Mouse (Mus musculus): ENCODE results near the gene Dppa4. TPM values are rescaled to one million over a fixed set of nuclear protein-coding genes. Genes with fewer than 3 reads are reported as not detected.

Gene Dppa4
- polyA plus RNA-seq, 1 experiment, result not detected

- WGBS, result 74% methylated on average over 6 of the region's 6 CpGs
- DNase-seq (ENCODE audit: low read depth, low spot score), result no peak
These were observed 39.6 kb downstream of the Dppa4 start for GRCm38 (mm10) chr16:48323133-48323532.

- 76% methylated on average over 8 of the region's 8 CpGs for WGBS
- no peak for DNase-seq (ENCODE audit: low read depth, low spot score)
These were observed 40.2 kb downstream of the Dppa4 start for GRCm38 (mm10) chr16:48323602-48324345.

- 77% methylated on average over 5 of the region's 5 CpGs for WGBS
- DNase-seq (ENCODE audit: low read depth, low spot score), result no peak
These were observed 43.4 kb downstream of the Dppa4 start for GRCm38 (mm10) chr16:48326903-48327302.

- whole genome bisulfite sequencing, result 95% methylated on average over 2 of the region's 2 CpGs
- DNase-seq (ENCODE audit: low read depth, low spot score), result no peak
These were observed 44.9 kb downstream of the Dppa4 start for GRCm38 (mm10) chr16:48328420-48328819.

DNA sequence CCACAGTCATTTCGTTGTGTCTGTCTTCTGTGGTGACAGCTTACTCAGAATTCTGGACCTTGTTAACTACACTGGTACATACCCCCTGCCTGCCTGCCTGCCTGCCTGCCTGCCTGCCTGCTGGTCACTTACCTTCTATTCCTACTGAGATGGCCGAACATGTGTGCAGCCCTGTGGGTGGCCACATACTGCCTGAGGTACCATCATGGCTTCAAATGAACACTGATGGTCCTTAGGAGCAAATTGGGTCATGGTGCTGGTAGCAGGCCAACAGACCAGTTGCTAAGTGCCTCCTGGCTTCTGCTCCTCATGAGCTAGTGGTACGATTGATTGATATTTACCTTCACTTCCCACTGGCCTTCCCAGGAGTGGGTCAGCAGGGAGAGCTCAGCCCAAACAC, 48.3 kb downstream of the Dppa4 start:
- 85% methylated on average over 3 of the region's 3 CpGs for WGBS
- DNase-seq (ENCODE audit: low read depth, low spot score), result no peak

GRCm38 (mm10) chr16:48335326-48335725, 51.8 kb downstream of the Dppa4 start:
- 61% methylated on average over 4 of the region's 4 CpGs for WGBS
- DNase-seq (ENCODE audit: low read depth, low spot score), result no peak

Other genes starting within 250 kb of the Dppa4 start
- gene Dppa2, start 20.2 kb downstream of the Dppa4 start, polyA plus RNA-seq (2012; rRNA removed), result not detected in 2 replicates
- gene Gm5485, start 128.7 kb downstream of the Dppa4 start, polyA plus RNA-seq (2012; rRNA removed), result 15.0 and 15.6 TPM in 2 replicates
- gene Morc1, start 147.5 kb downstream of the Dppa4 start, polyA plus RNA-seq (2012; rRNA removed), result not detected in 2 replicates

Data from large intestine, adult 2 months (tissue).